Mouse (Mus musculus) embryonic facial prominence, embryonic 13.5 days (tissue): Measurements from ENCODE around the gene Trmt5. TPM values are rescaled to one million over a fixed set of nuclear protein-coding genes. Genes with fewer than 3 reads are reported as not detected.

Experiments
- polyA plus RNA-seq: library from polyadenylated mRNA; unstranded; fragments of >200 nt; fragmentation: Nextera tagmentation; extraction: Ambion mirVana; gene quantifications from 2 replicates; pipeline ENCODE4 v1.2.1, GENCODE M21; 2015

Gene Trmt5
- polyA plus RNA-seq, 1 experiment from 2014 or later, result 18.9 TPM

Other genes starting within 250 kb of the Trmt5 start
- gene Six1, start 232.8 kb downstream of the Trmt5 start, polyA plus RNA-seq, result 34.3 and 35.0 TPM in 2 replicates
- 6.5 and 7.2 TPM in 2 replicates for gene Six4, start 173.3 kb downstream of the Trmt5 start, polyA plus RNA-seq
- 34.6 and 35.6 TPM in 2 replicates for gene Mnat1, start 163.0 kb downstream of the Trmt5 start, polyA plus RNA-seq
- gene Slc38a6, start 69 bp upstream of the Trmt5 start, polyA plus RNA-seq, result 10.9 and 13.7 TPM in 2 replicates